Mouse (Mus musculus): ENCODE results near the gene Sptssb.

Sptssb gene

DNA sequence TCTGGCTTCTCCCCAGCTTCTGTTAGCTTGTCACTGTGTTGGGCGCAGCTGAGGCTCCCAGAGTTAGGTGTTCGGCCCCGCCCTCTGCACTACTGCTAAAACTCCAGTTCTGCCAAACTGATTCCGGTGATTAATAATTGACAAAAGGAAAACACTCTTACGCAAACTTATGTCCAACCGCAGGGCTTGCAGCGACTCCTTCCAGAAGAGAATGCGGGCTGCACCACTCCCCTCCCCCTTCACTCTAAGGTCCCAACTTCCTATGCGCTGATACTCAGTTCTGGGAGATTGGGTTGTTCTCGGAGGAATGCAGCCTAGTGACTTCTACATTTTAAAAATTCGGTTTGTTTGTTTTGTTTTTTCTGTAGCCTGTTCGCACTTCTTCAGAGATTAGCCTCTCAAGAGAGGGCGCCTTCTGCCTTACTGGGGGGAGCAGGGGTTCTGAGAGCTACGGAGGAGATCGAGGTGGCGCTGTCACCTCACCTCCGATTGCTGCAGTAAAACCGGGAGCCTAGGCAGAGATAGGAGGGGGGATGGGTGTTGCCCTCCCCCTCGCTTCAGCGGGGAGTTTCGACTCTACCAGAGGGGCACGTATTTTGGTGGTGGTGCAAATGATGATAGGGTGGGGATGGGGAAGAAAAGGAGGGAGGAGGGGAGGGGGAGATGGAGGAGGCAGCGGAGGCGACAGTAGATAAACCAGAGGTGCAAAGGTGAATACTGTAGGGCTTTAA lies at the start of gene Sptssb:
Gene Sptssb (minus strand): TSS at position 83 of the 731 bp plus-strand sequence.
- DNase-seq (ENCODE audit: low read depth), result no peak

DNA sequence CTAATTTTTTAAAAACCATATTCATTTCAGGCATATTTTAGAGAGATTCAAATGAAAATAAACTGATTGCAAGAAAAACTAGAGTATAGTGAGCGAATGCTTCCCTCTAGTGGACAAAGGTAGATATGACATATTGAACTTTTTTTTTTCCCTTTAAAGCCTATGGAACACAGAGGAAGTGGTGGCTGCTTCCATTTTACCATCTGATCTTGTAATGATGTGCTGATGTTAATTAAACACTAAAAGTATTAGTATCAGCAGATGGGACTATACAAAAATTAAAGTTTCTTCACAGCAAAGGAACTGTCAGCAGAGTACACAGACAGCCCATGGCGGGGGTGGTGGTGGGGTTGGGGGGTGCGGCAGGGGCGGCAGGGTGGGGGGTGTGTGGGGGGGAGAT lies 48.3 kb upstream of the Sptssb start:
- peak; percentile 63 for DNase-seq (ENCODE audit: low read depth)

DNA sequence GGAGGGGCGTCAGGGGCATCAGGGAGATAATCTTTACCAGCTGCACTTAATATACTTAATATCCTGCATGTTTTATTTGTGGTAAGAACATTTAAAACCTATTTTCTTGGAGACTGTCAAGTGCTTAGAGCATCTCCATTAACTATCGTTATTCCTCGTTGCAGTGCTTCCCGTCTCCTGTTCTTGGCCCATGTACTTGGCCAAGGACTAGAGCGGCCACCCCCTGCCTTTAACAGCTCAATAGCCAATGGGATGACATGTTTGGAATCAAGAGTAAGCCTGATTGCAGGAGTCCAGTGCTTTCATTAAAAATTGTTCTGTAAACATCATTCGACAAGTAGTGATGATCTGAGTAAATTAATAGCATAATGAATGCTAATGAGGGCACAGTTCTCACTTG lies 47.8 kb upstream of the Sptssb start:
- no peak for DNase-seq (ENCODE audit: low read depth)

DNA sequence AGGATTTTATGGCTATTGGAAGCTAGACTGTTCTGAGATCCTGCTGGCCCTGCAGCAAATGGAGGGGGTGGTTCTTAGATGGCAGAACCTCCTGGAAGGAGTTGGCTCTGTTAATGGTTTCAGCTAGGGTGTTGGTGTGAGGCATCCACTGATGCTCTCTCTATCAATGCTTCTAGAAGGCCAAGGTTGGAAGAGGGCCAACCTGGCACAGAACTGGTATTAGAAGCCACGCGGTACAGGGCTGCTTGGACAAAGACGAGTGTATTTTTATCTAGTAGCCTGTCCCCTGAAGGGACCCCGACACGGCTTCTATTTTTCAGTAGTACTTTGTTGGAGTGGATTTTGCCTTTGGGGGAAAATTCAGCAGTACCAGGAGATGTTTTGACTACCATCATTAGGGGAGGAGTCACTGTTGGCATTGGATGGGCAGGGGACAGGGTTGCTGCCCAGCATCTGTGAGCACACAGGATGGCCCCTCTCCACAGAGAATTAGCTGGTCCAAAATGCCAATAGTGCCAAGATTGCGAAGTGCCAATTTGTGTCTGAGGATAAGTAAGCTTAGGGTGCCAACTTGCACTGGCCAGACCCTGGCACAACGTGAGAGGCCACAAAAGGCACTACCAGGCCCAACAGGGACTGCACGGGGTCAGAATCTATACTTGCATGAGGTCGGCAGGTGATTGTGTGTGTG lies 43.2 kb upstream of the Sptssb start:
- no peak for DNase-seq (ENCODE audit: low read depth)

DNA sequence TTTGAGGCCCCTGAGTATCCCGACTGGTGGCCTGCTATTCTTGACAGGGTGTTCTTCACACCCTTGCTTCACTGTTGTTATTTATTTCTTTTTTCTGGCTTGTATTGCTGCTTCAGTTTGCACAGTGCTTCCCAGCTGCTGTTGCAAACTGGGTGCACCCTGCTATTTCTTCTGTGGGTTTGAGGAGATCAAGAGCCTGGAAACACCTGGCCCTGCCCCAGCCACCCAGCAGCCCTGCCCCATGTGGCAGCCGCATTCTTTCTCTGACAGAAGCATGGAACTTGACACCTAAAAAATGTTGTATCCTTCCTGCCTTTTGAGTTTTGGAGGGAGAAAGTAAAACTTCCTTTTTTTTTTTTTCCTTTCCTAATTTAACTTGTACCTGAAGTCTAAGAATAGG lies 42.6 kb upstream of the Sptssb start:
- no peak for DNase-seq (ENCODE audit: low read depth)

DNA sequence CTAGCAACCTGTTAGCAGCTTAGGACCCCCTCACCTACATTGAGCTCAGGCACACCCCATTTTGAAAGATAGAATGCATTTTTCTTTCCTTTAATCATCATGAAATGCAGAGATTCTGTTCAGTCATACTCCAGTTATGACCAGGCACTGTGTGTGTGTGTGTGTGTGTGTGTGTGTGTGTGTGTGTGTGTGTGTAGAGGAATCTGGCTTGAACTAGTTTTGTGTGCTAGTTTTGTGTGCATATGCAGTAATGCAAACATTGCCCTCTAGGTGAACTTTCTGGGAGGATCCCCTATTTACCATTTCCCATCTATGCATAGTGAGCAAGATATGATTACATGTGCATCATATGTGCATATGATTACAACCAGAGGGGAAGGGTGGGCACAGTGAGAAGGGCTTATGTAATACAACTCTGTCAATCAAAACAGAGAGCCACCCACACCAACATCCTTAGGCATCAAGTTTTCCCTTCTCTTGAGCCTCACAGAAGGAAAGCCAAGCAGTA lies 42.2 kb upstream of the Sptssb start:
- no peak for DNase-seq (ENCODE audit: low read depth)

DNA sequence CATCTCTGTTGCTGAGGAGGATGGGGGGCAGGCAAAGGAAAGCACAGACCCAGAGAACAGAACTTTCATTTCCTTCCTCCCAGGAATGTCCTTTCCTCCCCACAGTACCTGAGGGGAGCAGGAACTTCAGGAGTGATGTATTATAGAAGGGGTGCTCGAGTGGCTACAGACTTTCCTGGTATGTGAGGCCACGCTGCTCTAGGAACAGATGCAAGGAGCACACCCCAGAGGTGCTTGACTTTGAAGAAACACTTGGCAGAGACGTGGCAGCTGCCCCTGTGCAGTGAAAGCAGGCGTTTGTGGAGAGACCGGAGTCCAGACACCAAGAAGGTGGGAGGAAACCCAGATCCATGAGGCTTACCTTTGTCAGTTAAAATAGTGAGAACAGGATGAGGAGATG lies 40.6 kb upstream of the Sptssb start:
- DNase-seq (ENCODE audit: low read depth), result no peak

DNA sequence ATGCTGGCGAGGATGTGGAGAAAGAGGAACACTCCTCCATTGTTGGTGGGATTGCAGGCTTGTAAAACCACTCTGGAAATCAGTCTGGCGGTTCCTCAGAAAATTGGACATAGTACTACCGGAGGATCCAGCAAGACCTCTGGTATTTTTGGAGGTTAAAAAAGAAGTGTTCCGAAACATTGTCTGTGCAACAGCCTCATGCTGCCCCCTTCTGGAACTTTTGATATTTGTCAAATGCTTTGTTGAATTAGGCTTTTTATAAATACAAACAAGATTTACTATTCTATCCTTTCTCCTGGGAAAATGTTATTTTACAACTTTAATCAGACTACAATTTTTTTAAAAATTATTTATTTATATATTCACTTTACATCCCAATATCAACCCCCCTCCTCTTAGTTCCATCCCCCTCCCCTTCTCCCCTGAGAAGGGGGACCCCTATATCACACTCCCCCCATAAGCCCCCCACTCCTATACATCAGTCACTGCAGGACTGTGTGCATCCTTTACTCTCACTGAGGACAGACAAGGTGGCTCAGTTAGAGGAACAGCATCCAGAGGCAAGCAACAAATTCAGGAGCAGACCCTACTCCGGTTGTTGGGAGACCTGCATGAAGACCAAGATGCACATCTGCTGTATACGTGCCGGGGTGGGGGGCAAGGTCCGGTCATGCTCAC lies 38.3 kb upstream of the Sptssb start:
- peak; percentile 20 for DNase-seq (ENCODE audit: low read depth)

DNA sequence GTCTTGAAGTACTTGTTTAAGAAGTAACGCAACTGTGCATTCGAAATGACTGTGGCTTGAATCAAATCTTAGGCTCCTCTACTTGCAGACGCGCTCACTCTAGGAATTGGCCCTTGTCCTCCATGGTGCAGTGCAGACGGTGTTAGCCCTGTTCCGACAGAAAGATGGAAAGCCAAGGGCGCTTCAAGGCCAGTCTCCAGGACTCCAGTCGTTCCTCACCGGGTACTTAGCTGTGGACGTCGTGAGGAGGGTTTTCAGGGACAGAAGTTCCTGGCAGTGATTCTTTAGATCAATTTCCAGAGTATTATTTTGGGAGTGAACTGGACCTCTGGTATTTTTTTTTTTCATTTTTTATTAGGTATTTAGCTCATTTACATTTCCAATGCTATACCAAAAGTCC lies 35.8 kb upstream of the Sptssb start:
- DNase-seq (ENCODE audit: low read depth), result no peak

DNA sequence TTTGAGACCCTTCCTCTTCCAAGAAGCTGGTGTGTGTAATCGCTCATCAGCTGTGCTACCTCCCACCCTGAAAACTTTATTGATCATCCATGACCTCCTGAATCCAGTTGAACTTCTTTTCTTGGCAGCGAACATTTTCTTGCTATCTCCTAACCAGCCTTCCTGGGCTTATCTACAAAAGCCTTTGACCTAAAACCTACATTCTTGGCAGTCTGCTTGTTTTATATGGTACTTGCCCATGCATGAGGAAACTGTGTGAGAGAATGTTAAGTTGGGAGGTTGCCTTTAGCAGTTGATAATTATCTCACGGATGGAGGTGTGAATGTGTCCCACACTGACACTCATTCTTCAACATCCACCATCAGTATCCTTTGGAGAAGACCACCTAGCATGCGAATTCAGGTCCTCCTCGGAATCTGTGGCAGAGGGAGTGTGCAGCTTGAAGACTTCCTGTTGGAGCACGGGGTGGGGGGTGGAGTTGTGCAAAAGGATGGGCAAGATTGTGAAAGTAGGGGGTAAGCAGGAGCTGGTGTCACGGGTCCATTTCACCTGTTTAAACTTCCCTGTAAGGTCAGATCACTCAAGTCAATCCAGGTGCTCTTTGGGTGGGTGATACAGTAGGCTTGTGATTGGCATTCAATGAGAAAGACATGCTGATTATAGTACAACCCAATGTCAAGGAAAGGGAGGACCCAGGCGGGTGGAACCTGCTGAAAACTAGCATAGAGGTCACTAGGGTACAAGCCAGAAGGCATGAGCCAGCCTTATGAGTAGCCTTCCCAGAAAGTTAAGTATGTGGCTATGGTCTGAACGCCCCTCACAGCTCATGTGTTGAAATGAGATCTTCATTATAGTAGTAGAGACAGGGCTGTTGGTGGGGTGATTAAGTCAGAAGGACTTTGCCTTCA lies 32.7 kb upstream of the Sptssb start:
- no peak for DNase-seq (ENCODE audit: low read depth)

DNA sequence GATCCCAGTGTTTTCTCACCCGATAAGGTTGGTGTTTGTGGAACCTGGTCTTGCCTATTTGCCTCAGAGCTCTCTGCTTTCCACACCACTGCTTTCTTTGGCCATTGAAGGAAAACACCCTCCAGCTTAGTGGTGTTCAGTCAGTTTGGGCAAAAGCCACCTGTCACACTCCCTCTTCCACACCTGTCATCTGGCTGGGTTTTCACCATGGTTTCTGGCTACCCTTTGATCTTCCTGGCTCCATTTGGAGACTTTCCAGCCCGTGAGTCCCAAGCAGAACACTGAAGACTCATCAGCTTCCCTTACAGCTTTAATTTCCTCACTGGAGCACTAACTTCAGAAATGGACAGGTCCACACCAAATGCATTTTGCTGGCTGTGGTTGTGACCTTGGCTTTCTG lies 26.1 kb upstream of the Sptssb start:
- no peak for DNase-seq (ENCODE audit: low read depth)

DNA sequence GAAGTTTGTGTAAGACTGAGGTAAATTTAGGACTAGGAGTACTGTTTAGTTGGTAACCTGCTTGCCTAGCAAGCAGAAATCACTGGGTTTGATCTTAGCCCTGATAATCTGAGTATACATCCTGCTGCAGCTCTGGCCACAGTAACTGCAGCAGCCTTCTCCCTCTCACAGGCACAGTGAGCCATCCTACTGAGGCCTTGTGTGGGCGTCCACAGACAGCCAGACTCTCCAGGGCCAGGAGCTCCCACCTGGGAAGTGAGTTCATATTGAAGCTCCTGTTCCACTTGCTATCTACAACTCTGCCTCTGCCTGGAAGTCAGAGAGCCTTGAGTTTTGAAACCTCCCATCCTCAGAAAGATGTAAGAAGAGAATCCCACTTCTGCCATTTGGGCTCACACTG lies 24.0 kb upstream of the Sptssb start:
- no peak for DNase-seq (ENCODE audit: low read depth)

DNA sequence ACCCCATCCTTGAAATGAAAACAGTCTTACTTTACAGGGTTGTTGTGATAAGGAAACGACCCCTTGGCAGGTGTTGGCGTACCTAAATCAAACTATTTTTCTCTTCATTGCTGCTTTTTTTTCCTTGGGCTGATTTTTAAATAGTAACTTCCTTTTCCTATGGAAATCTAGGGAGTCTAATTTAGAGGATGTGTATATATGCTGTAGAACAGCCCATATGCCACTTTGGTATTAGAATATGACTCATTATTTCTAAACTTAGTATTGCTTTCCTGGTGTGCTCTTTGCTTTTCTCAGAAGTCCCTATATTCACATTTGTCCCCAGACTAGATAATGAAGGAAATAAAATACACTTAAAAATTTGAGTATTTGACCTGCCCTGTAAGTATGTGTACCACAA lies 17.8 kb upstream of the Sptssb start:
- DNase-seq (ENCODE audit: low read depth), result no peak

DNA sequence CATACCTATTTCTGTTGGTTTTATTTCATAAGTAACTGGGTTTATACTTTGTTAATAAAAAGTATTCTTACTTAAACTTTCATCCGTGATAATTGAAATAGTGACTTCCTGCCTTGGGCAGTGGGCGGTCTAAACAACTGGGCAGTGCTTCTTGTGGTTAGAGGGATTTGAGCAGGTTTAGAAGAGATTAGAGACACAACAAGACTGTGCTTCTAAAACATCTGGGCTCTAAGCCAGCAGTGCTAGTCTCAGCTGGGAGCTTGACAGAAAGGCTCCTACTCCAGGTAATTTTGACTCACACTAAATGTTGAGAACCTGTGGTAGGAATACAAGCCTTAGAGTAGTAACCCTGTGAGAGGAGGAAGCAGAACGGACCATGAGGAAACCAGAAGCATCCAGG lies 15.0 kb upstream of the Sptssb start:
- no peak for DNase-seq (ENCODE audit: low read depth)

DNA sequence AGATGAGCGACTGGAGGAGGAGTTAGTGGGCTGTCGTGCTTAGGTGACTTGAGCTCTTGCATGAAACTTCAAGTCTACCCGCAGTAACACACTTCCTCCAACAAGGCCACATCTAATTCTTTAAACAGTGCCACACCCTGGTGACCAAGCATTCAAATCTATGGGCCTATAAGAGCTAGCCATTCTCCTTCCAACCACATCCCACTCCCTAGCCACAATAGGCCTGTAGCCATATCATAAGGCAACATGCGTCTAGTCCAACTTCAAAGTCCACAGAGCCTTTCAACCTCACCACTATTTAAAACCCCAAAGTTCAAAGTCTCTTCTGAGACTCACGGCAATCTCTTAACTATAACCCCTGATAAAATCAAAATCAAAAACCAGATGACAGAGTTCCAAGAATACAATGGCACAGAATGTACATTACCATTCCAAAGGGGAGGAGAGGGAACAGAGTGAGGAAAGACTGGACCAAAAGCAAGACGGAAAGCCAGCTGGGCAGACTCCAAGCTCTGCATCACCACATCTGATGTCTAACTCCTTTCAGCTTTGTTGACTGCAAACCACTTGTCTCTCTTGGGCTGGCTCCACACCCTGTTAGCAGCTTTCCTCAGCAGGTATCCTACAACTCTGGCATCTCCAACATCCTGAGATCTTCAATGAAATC lies 13.1 kb upstream of the Sptssb start:
- no peak for DNase-seq (ENCODE audit: low read depth)

DNA sequence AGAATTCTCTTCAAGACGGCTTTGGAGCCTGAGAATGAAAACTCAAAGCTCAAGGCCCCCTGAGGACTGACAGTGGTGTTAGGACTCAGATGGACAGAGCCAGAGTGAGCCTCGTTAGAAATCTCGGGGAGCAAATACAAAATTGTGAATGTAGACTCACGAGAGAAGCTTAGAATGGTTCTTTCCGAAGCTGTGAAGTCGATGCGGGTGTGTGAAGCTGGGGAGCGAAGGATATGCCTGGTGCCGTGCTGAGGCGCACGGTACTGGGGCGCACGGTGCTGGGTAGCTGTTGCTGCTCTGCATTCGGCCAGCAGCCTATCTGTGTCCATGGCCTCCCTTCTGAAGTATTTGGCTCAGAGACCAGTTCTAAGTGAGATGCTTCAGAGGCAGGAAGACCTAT lies 11.4 kb upstream of the Sptssb start:
- no peak for DNase-seq (ENCODE audit: low read depth)

DNA sequence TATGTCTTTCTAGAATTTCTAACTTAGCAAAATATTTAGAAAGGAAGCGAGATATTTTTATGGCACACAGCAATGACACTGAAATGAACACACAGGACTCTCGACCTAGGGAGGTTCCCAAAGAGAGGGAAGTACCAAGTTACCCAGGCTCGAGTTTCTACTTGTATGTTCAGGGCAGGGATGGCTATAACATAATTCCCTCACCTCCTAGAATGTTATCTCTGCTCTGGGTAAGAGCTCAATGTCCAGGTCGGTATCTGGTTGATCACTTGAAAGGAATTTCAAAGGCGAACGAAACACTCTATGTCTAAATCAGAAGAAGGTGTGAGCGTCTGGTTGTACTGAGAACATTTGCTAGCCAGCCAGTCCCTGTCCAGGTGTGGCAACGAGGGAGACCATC lies 10.0 kb upstream of the Sptssb start:
- DNase-seq (ENCODE audit: low read depth), result no peak

DNA sequence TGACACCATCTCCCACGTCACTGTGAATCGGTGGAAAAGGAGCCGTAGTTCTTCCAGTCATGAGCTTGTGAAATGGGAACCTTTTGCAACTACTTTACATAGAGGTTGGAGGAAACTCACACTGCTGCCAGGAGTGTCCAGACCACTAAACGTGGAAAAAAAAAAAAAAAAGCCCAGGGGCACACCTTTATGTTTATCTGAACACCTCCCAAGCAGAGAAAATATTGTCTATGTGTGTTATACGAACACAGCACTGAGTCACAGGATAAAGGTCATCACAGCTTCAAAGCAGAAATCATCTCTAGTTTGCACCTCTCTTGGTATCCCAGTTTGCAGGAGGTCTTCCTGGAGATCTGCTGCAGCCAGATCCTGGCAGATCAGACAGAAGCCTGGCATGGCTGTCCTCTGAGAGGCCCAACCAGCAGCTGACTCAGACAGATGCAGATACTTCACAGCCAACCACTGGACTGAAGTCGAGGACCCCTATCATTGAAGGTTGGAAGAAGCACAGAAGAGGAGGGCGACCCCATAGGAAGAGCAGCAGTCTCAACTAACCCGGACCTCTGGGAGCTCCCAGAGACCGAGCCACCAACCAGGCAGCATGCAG lies 2.2 kb upstream of the Sptssb start:
- DNase-seq (ENCODE audit: low read depth), result no peak

DNA sequence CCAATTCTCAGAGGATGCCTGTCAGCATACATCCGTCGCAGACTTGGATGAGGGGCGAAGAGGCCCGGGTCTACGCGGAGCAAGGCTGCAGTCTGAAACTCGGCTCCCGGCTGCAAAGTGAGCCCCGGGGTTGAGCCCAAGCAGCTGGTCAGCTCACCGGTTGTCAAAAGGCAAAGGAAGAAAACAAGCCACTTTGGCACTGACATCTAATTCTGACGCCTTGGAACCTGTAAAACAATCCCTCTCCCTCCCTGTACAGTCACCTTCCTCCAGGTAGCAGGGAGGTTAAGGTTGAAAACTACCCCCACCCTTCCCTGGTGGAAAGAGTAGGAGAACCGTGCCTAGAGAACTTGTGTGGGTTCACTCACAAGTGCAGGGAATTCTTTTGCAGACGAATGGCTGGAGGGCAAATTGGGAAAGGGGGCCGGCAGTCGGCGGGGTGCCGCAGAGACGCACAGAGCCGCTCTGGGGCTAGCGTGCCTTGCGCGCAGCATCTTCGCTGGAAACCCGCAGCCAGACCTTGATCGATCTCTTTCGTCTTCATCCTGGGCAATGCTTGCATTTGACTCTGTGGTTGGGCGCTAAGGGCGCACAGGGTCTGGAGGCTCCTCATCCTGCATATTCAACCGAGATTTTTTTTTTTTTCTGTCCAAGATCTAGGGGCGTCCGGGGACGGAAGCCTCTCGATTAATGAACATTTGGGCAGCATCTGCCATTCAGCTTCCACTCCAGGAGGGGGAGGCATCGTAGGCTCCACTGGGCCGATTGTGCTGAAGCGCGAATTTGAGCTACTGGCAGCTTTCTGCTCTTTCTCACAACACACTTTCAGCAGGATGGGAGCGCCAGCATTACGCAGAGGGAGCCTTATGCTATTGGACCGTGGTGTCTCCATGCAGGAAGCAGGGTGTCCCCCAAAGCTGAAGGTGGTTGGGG lies 1.1 kb upstream of the Sptssb start:
- no peak for DNase-seq (ENCODE audit: low read depth)

DNA sequence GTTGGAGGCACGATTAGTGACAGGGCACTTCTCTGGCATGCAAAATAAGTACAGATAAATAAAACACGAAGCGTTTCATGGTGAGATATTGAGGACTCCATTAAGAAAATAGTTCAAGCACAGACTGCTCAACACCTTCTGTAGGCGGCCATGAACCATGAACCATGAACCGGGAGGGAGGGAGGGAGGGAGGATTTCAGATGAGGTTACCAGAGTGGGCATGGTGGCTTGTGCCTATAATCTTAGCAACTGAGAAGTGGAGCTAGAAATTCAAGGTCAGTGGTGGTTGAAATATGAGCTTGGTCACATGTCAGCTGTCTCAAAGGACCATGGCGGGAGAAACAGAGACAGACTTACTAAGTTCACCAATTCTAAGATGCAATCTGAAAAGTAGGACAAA lies 20.3 kb downstream of the Sptssb start:
- no peak for DNase-seq (ENCODE audit: low read depth)
